Mouse (Mus musculus) embryonic facial prominence, embryonic 10.5 days (tissue): ENCODE measurements around the gene Dpy19l3. TPM values are rescaled to one million over a fixed set of nuclear protein-coding genes. Genes with fewer than 3 reads are reported as not detected.
A peak's percentile ranks its signal among the peaks of the same experiment; 100 is the strongest.

Source experiments
- DNase-seq: peaks from one replicate; pipeline ENCODE4 v3.0.0-alpha.2; 2017; ENCODE audit warnings: low spot score
- H3K27ac ChIP-seq: fragments of 300-500 bp; sonication (generic); replicated peaks from 2 replicates; pipeline ENCODE4 v1.5.1; 2016; ENCODE audit warnings: mild to moderate bottlenecking
- H3K27me3 ChIP-seq: fragments of 300-500 bp; sonication (generic); replicated peaks from 2 replicates; pipeline ENCODE4 v1.6.1; 2016; ENCODE audit warnings: low read depth, mild to moderate bottlenecking; ENCODE audit not compliant: poor library complexity, severe bottlenecking
- H3K36me3 ChIP-seq: fragments of 300-500 bp; sonication (generic); replicated peaks from 2 replicates; pipeline ENCODE4 v1.6.1; 2016; ENCODE audit warnings: mild to moderate bottlenecking, moderate library complexity
- H3K4me1 ChIP-seq: fragments of 300-500 bp; sonication (generic); 2 replicates; pipeline ENCODE4 v1.6.1; 2016
- H3K4me3 ChIP-seq: fragments of 300-500 bp; sonication (generic); 2 replicates; pipeline ENCODE4 v1.5.1; 2016; ENCODE audit warnings: mild to moderate bottlenecking, moderate library complexity
- H3K9me3 ChIP-seq: fragments of 300-500 bp; sonication (generic); 2 replicates; pipeline ENCODE4 v1.6.1; 2016; ENCODE audit warnings: mild to moderate bottlenecking
- WGBS: fragments of 180-500 bp; shearing (Covaris S2); methylation state at CpG from one replicate; pipeline ENCODE4 v1.1.7; 2016; 5-methylcytosine and 5-hydroxymethylcytosine counted together
- polyA plus RNA-seq: library from polyadenylated mRNA; unstranded; fragments of >200 nt; fragmentation: Nextera tagmentation; extraction: Ambion mirVana; gene quantifications from 2 replicates; pipeline ENCODE4 v1.2.1, GENCODE M21; 2016

Gene Dpy19l3
- polyA plus RNA-seq, 1 experiment from 2014 or later: 30.6 TPM

DNA sequence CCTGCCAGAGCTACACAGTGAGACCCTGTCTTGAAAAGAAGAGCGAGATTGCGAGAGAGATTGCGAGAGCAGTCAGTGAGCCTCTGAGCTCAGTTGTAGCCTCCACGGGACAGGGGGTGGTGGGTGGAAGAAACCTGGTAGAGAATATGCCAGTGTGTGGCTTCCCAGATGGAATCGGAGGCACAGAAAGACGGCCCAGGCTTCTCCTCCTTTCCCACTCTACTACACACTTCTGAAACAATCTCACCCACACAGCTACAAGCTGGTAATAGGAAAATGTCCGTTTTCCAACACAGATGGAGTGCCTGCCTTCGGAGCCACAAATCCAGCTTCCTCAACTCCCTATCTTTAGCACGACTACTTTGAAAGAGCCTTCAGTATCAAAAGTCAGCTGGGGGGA lies 9.5 kb downstream of the Dpy19l3 start:
- no peak for DNase-seq
- Histone ChIP-seq H3K4me3 (no peak overlapping the region), H3K4me1 (peaks cover 15% of the 10 kb centered on the region), H3K36me3 (peaks cover 99% of the 10 kb centered on the region), H3K27me3 (no peaks in the 10 kb centered on the region), H3K9me3 (no peaks in the 10 kb centered on the region), H3K27ac (no peak overlapping the region)
- WGBS: 93% methylated on average over 9 of the region's 9 CpGs

DNA sequence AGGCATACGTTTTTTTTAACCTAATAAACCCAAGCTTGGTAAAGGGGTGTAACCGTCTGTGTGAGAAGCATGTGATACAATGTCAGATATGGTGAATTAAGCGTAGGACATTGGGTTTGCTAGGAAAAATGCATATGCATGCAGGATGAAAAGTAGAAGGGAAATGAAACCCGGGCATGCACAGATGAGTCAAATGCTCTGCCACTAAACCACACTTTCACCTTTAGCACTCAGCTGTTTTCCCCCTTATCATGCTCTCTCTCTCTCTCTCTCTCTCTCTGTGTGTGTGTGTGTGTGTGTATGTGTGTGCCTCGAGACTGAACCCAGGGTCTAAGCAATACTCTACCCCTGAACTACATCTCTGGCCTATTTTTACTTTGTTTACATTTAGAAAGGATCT lies 11.9 kb downstream of the Dpy19l3 start:
- Histone ChIP-seq H3K27ac (no peak overlapping the region), H3K4me1 (peaks cover 7% of the 10 kb centered on the region), H3K4me3 (no peak overlapping the region), H3K27me3 (no peaks in the 10 kb centered on the region), H3K36me3 (peaks cover 99% of the 10 kb centered on the region), H3K9me3 (peaks cover 6% of the 10 kb centered on the region; the same call in 1 of the 2 replicates)
- no peak for DNase-seq
- 91% methylated on average over 5 of the region's 5 CpGs for WGBS

DNA sequence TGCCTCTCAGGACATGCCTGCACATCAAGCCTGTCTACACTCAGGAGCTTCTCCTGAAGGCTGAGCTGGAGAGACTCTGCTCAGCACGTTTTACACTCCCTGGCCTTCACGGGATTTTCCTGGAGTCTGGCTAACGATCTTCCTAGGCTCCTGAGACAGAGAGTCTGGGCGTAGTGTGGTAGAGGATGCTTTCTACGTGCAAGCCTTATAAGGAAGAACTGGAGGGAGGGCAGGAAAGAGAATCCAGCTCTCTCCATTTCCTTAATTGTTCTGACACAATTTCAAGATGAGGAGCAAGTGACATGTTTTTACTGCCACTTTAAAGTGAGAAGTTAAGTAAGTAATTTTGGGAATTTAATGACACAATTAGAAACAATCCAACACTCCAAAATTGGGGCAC lies 12.4 kb downstream of the Dpy19l3 start:
- Histone ChIP-seq H3K4me3 (no peak overlapping the region), H3K36me3 (peaks cover 99% of the 10 kb centered on the region), H3K27me3 (no peaks in the 10 kb centered on the region), H3K4me1 (peaks cover 6% of the 10 kb centered on the region; the same call in 1 of the 2 replicates), H3K9me3 (peaks cover 6% of the 10 kb centered on the region; the same call in 1 of the 2 replicates), H3K27ac (no peak overlapping the region)
- WGBS: 81% methylated on average over 5 of the region's 5 CpGs
- no peak for DNase-seq

DNA sequence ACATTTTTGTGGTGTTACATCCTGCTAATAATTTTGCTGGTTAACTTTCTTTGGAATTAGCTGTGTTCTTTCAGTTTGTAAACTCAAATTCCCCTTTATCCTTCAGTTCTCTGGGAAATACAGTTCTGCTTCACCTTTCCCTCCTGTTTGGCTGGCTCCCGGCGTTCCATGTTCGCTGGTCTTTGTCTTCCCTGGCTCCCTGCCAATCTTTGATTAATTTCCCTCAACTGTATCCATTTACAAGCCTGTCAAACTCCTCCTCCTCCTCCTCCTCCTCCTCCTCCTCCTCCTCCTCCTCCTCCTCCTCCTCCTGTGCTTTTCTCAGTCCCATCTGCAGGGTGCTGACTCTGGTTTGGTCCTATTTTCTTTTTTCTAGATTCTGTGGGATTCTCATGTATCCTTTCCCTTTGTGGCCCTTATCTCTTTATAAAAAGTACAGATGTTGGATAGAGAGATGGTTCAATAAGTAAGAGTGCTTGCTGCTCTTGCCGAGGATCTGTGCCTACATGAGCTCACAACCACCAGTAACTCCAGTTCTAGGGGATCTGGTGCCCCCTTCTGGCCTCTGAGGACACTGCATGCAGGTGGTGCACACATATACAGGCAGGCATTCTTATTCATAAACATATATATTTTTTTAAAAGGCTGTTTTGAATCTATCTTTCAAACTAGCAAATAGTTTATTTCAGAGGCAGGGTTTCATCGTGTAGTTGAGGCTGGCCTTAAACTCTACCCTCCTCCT lies 13.6 kb downstream of the Dpy19l3 start:
- Histone ChIP-seq H3K4me1 (peaks cover 6% of the 10 kb centered on the region; the same call in 1 of the 2 replicates), H3K27me3 (no peaks in the 10 kb centered on the region), H3K27ac (no peak overlapping the region), H3K4me3 (no peak overlapping the region), H3K36me3 (peaks cover 99% of the 10 kb centered on the region), H3K9me3 (peaks cover 6% of the 10 kb centered on the region; the same call in 1 of the 2 replicates)
- DNase-seq: peak; percentile 53
- WGBS: 93% methylated on average over 5 of the region's 5 CpGs

DNA sequence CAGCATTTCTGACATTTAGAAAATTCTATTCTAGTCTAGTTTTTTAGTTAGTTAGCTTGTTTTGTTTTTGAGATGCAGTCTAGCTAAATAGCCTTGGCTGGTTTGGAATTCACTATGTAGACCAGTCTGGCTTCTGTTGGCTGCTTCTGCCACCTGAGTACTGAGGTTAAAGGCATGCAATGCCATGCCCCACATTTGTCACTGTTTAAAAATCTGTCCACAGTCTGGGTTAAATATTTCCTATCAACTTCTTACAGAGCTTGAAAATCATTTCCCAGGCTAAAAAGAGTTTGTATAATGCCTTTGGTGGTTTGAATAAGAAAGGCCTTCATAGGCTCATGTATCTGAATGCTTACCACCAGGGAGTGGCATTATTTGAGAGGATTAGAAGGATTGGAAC lies 15.4 kb downstream of the Dpy19l3 start:
- Histone ChIP-seq H3K4me3 (no peak overlapping the region), H3K36me3 (peaks cover 99% of the 10 kb centered on the region), H3K9me3 (peaks cover 6% of the 10 kb centered on the region; the same call in 1 of the 2 replicates), H3K27ac (no peak overlapping the region), H3K4me1 (no peaks in the 10 kb centered on the region), H3K27me3 (no peaks in the 10 kb centered on the region)
- DNase-seq: no peak

- Histone ChIP-seq H3K9me3 (peaks cover 6% of the 10 kb centered on the region; the same call in 1 of the 2 replicates), H3K27me3 (no peaks in the 10 kb centered on the region), H3K4me3 (no peak overlapping the region), H3K4me1 (no peaks in the 10 kb centered on the region), H3K36me3 (peaks cover 75% of the 10 kb centered on the region), H3K27ac (no peak overlapping the region)
- WGBS: 86% methylated on average over 14 of the region's 14 CpGs
- DNase-seq: no peak
Observed at GRCm38 (mm10) chr7:35733313-35734050, 20.8 kb downstream of the Dpy19l3 start.

DNA sequence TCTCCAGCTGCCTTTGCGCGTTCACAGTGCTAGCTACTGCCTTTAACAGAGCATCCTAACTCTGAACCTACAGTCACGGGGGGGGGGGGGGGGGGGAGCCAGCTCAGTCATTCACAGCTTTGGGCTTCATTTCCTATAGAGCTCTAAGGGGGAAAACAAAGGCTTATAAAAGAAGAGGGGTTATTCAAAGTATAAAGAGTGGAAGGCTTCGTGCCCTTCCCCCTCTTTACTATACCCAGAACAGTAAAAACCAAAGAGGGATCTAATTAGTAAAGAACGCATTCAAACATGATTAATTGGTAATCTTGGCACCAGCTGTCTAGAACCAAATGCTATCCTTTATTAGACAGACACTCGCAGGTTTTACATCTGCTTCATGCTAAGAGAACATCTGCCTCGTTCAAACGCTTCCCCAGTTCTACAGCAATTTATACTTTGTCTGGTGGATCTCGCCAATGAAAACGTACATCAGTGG lies 21.6 kb downstream of the Dpy19l3 start:
- 89% methylated on average over 10 of the region's 10 CpGs for WGBS
- no peak overlapping the region for H3K4me3 ChIP-seq
- no peak overlapping the region for H3K27ac ChIP-seq
- peaks cover 3% of the 10 kb centered on the region; the same call in 1 of the 2 replicates for H3K9me3 ChIP-seq
- no peak for DNase-seq
- H3K27me3 ChIP-seq: no peaks in the 10 kb centered on the region
- H3K36me3 ChIP-seq: peaks cover 75% of the 10 kb centered on the region
- H3K4me1 ChIP-seq: no peaks in the 10 kb centered on the region

- peaks cover 72% of the 10 kb centered on the region for H3K36me3 ChIP-seq
- no peak for DNase-seq
- 90% methylated on average over 9 of the region's 9 CpGs for WGBS
- no peaks in the 10 kb centered on the region for H3K4me1 ChIP-seq
- H3K9me3 ChIP-seq: no peaks in the 10 kb centered on the region; the same call in 1 of the 2 replicates
- no peaks in the 10 kb centered on the region for H3K27me3 ChIP-seq
- H3K4me3 ChIP-seq: no peak overlapping the region
- no peak overlapping the region for H3K27ac ChIP-seq
Observed at GRCm38 (mm10) chr7:35729621-35730031, 24.6 kb downstream of the Dpy19l3 start.

DNA sequence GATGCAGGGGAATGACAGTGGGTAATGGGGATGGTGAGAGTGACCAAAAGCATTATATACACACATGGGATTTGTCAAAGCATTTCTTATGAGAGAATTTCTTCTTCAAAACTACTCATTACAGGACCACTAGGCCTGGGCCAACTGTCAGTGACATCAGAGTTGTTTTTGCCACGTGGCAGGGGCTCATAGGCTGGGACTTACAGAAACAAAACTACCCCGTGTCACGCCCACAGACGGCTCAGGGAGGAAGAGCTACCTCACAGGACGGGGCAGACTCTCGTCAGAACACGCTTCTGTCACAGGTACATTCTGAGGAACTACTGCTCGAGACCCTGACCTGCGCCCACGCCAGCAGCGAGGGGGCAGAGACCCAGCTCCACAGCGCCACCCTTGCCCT lies 25.9 kb downstream of the Dpy19l3 start:
- 95% methylated on average over 12 of the region's 12 CpGs for WGBS
- H3K27ac ChIP-seq: no peak overlapping the region
- no peaks in the 10 kb centered on the region for H3K27me3 ChIP-seq
- H3K9me3 ChIP-seq: no peaks in the 10 kb centered on the region; the same call in 1 of the 2 replicates
- H3K4me3 ChIP-seq: no peak overlapping the region
- peaks cover 73% of the 10 kb centered on the region for H3K36me3 ChIP-seq
- DNase-seq: no peak
- no peaks in the 10 kb centered on the region for H3K4me1 ChIP-seq

- H3K9me3 ChIP-seq: no peaks in the 10 kb centered on the region; the same call in 1 of the 2 replicates
- no peak overlapping the region for H3K4me3 ChIP-seq
- no peaks in the 10 kb centered on the region for H3K27me3 ChIP-seq
- peaks cover 95% of the 10 kb centered on the region for H3K36me3 ChIP-seq
- WGBS: 95% methylated on average over 2 of the region's 2 CpGs
- no peak overlapping the region for H3K27ac ChIP-seq
- no peaks in the 10 kb centered on the region for H3K4me1 ChIP-seq
- no peak for DNase-seq
Observed at GRCm38 (mm10) chr7:35723035-35723434, 31.2 kb downstream of the Dpy19l3 start.

- H3K9me3 ChIP-seq: no peaks in the 10 kb centered on the region
- DNase-seq: no peak
- peaks cover 91% of the 10 kb centered on the region for H3K36me3 ChIP-seq
- 89% methylated on average over 8 of the region's 8 CpGs for WGBS
- no peaks in the 10 kb centered on the region for H3K4me1 ChIP-seq
- no peak overlapping the region for H3K27ac ChIP-seq
- no peaks in the 10 kb centered on the region for H3K27me3 ChIP-seq
- no peak overlapping the region for H3K4me3 ChIP-seq
Observed at GRCm38 (mm10) chr7:35718421-35719178, 35.7 kb downstream of the Dpy19l3 start.

- Histone ChIP-seq H3K36me3 (peaks cover 93% of the 10 kb centered on the region), H3K27me3 (no peaks in the 10 kb centered on the region), H3K4me3 (no peak overlapping the region), H3K9me3 (no peaks in the 10 kb centered on the region), H3K4me1 (no peaks in the 10 kb centered on the region), H3K27ac (no peak overlapping the region)
- no peak for DNase-seq
- WGBS: 94% methylated on average over 5 of the region's 5 CpGs
Observed at GRCm38 (mm10) chr7:35710366-35710765, 43.9 kb downstream of the Dpy19l3 start.
